Mouse (Mus musculus): Measurements from ENCODE around the gene Abhd14a. TPM values are rescaled to one million over a fixed set of nuclear protein-coding genes. Genes with fewer than 3 reads are reported as not detected.

Abhd14a gene
- polyA plus RNA-seq, 1 experiment from 2014 or later, result 75.2 TPM

Other genes with a start within 250 kb of the Abhd14a start
- gene Ppm1m, start 247.9 kb downstream of the Abhd14a start, polyA plus RNA-seq (2015; fragmentation: Nextera tagmentation; extraction: Ambion mirVana), result 49.3 and 49.5 TPM in 2 replicates
- gene Twf2, start 244.6 kb downstream of the Abhd14a start, polyA plus RNA-seq (2015; fragmentation: Nextera tagmentation; extraction: Ambion mirVana), result 60.5 and 65.9 TPM in 2 replicates
- gene Tlr9, start 225.1 kb downstream of the Abhd14a start, polyA plus RNA-seq (2015; fragmentation: Nextera tagmentation; extraction: Ambion mirVana), result not detected in 2 replicates
- gene Alas1, start 199.0 kb downstream of the Abhd14a start, polyA plus RNA-seq (2015; fragmentation: Nextera tagmentation; extraction: Ambion mirVana), result 97.7 and 108 TPM in 2 replicates
- 22.9 and 26.0 TPM in 2 replicates for gene Poc1a, start 166.6 kb downstream of the Abhd14a start, polyA plus RNA-seq (2015; fragmentation: Nextera tagmentation; extraction: Ambion mirVana)
- 40.3 and 40.6 TPM in 2 replicates for gene Dusp7, start 79.0 kb downstream of the Abhd14a start, polyA plus RNA-seq (2015; fragmentation: Nextera tagmentation; extraction: Ambion mirVana)
- gene Rpl29, start 18.2 kb downstream of the Abhd14a start, polyA plus RNA-seq (2015; fragmentation: Nextera tagmentation; extraction: Ambion mirVana), result 841 and 1,083 TPM in 2 replicates
- gene Acy1, start 9.4 kb downstream of the Abhd14a start, polyA plus RNA-seq (2015; fragmentation: Nextera tagmentation; extraction: Ambion mirVana), result 51.8 and 55.0 TPM in 2 replicates
- 21.4 and 23.4 TPM in 2 replicates for gene Abhd14b, start 219 bp downstream of the Abhd14a start, polyA plus RNA-seq (2015; fragmentation: Nextera tagmentation; extraction: Ambion mirVana)
- gene Pcbp4, start 5.6 kb upstream of the Abhd14a start, polyA plus RNA-seq (2015; fragmentation: Nextera tagmentation; extraction: Ambion mirVana), result 128 and 133 TPM in 2 replicates
- gene Gpr62, start 18.3 kb upstream of the Abhd14a start, polyA plus RNA-seq (2015; fragmentation: Nextera tagmentation; extraction: Ambion mirVana), result 0.53 TPM in 1 of 2 replicates, not detected in the other
- 43.9 and 49.8 TPM in 2 replicates for gene Rrp9, start 28.3 kb upstream of the Abhd14a start, polyA plus RNA-seq (2015; fragmentation: Nextera tagmentation; extraction: Ambion mirVana)
- gene Parp3, start 29.3 kb upstream of the Abhd14a start, polyA plus RNA-seq (2015; fragmentation: Nextera tagmentation; extraction: Ambion mirVana), result 3.2 and 4.1 TPM in 2 replicates
- gene Iqcf1, start 52.3 kb upstream of the Abhd14a start, polyA plus RNA-seq (2015; fragmentation: Nextera tagmentation; extraction: Ambion mirVana), result not detected in 2 replicates
- gene Iqcf5, start 66.9 kb upstream of the Abhd14a start, polyA plus RNA-seq (2015; fragmentation: Nextera tagmentation; extraction: Ambion mirVana), result not detected in 2 replicates
- not detected in 2 replicates for gene Iqcf3, start 114.0 kb upstream of the Abhd14a start, polyA plus RNA-seq (2015; fragmentation: Nextera tagmentation; extraction: Ambion mirVana)
- not detected in 2 replicates for gene Iqcf4, start 123.3 kb upstream of the Abhd14a start, polyA plus RNA-seq (2015; fragmentation: Nextera tagmentation; extraction: Ambion mirVana)
- not detected in 2 replicates for gene Iqcf6, start 178.9 kb upstream of the Abhd14a start, polyA plus RNA-seq (2015; fragmentation: Nextera tagmentation; extraction: Ambion mirVana)
- 0.13 TPM in 1 of 2 replicates, not detected in the other for gene Grm2, start 208.4 kb upstream of the Abhd14a start, polyA plus RNA-seq (2015; fragmentation: Nextera tagmentation; extraction: Ambion mirVana)
- 57.9 and 63.5 TPM in 2 replicates for gene Tex264, start 238.2 kb upstream of the Abhd14a start, polyA plus RNA-seq (2015; fragmentation: Nextera tagmentation; extraction: Ambion mirVana)